Mouse (Mus musculus): Measurements from ENCODE around the gene Rundc3a.

- TF ChIP-seq POLR2A (IDR thresholded peaks at IDR 0.05; ENCODE audit: borderline replicate concordance, insufficient read depth, low read length) (no peak), CTCF (IDR thresholded peaks at IDR 0.05; ENCODE audit: borderline replicate concordance, insufficient read depth, low read depth, low read length) (no peak)
Measured at GRCm38 (mm10) chr11:102367504-102368280, 25.5 kb upstream of the Rundc3a start.
